Mouse (Mus musculus) spleen, postnatal 36 days (tissue): ENCODE results near the gene Cast.

Experiments used
- DNase-seq, 2 experiments: peaks; one replicate each; pipeline ENCODE4 v3.0.0; 2022; ENCODE audit warnings: low spot score in 2 of 2, mixed read lengths in 1 of 2

Gene Cast

GRCm38 (mm10) chr13:74808152-74808929, at the start of gene Cast:
Gene Cast, minus strand, starts transcription at chr13:74808810.
- peak; percentile 64 to 72 for DNase-seq

GRCm38 (mm10) chr13:74854338-74855047, 45.9 kb upstream of the Cast start:
- DNase-seq: peak; percentile 69 to 70

GRCm38 (mm10) chr13:74850823-74851222, 42.2 kb upstream of the Cast start:
- no peak for DNase-seq

- no peak for DNase-seq
These were observed 37.3 kb upstream of the Cast start for GRCm38 (mm10) chr13:74845886-74846285.

- no peak for DNase-seq
These were observed 25.9 kb upstream of the Cast start for GRCm38 (mm10) chr13:74834543-74834942.

- no peak for DNase-seq
These were observed 13.5 kb upstream of the Cast start for GRCm38 (mm10) chr13:74822095-74822494.

GRCm38 (mm10) chr13:74815753-74816152, 7.1 kb upstream of the Cast start:
- DNase-seq: no peak

- DNase-seq: peak; percentile 84 to 86
These were observed 1.0 kb downstream of the Cast start for GRCm38 (mm10) chr13:74807446-74808151.

GRCm38 (mm10) chr13:74806934-74807333, 1.7 kb downstream of the Cast start:
- DNase-seq: no peak

GRCm38 (mm10) chr13:74794435-74794834, 14.2 kb downstream of the Cast start:
- DNase-seq: no peak

GRCm38 (mm10) chr13:74787681-74788080, 20.9 kb downstream of the Cast start:
- DNase-seq: no peak

GRCm38 (mm10) chr13:74772151-74772550, 36.5 kb downstream of the Cast start:
- no peak for DNase-seq

GRCm38 (mm10) chr13:74770480-74770879, 38.1 kb downstream of the Cast start:
- DNase-seq: peak; percentile 93

- DNase-seq: peak; percentile 15 to 21
These were observed 38.7 kb downstream of the Cast start for GRCm38 (mm10) chr13:74769871-74770270.

GRCm38 (mm10) chr13:74767186-74767585, 41.4 kb downstream of the Cast start:
- no peak for DNase-seq

GRCm38 (mm10) chr13:74762741-74763140, 45.9 kb downstream of the Cast start:
- DNase-seq: no peak

- DNase-seq: no peak
These were observed 49.5 kb downstream of the Cast start for GRCm38 (mm10) chr13:74759152-74759551.

GRCm38 (mm10) chr13:74743219-74743618, 65.4 kb downstream of the Cast start:
- no peak for DNase-seq

- no peak for DNase-seq
These were observed 72.2 kb downstream of the Cast start for GRCm38 (mm10) chr13:74736396-74736795.

- DNase-seq: peak; percentile 35 to 63
These were observed 72.8 kb downstream of the Cast start for GRCm38 (mm10) chr13:74735834-74736233.

- DNase-seq: no peak
These were observed 74.9 kb downstream of the Cast start for GRCm38 (mm10) chr13:74733726-74734125.

GRCm38 (mm10) chr13:74719002-74719401, 89.6 kb downstream of the Cast start:
- no peak for DNase-seq
